Mouse (Mus musculus) stomach, embryonic 14.5 days (tissue): ENCODE measurements at regions not wholly inside any gene's neighbourhood (a gene's known extent, or its start where the extent isn't known, plus 50 kb on each side); places are given as distances from the start of the nearest gene placed in this dataset.

Experiments used
- ATAC-seq: fragments of 200-750 bp; cut with Nextera tagmentation; 2 replicates; pipeline ENCODE4 v1.8.0; 2017; ENCODE audit warnings: low read depth, moderate TSS enrichment; ENCODE audit not compliant: insufficient number of reproducible peaks, insufficient read depth, low FRiP score
- H3K27ac ChIP-seq: fragments of 300-500 bp; sonication (generic); 2 replicates; pipeline ENCODE4 v1.5.1; 2014; ENCODE audit warnings: mild to moderate bottlenecking, low read length, moderate library complexity, mixed read lengths
- H3K27me3 ChIP-seq: fragments of 300-500 bp; sonication (generic); 2 replicates; pipeline ENCODE4 v1.6.1; 2014; ENCODE audit warnings: low read length, control low read depth, mixed read lengths; ENCODE audit not compliant: control insufficient read depth, insufficient read depth
- H3K36me3 ChIP-seq: fragments of 300-500 bp; sonication (generic); 2 replicates; pipeline ENCODE4 v1.6.1; 2014; ENCODE audit warnings: mild to moderate bottlenecking, control low read depth, low read length, moderate library complexity, mixed read lengths; ENCODE audit not compliant: control insufficient read depth, insufficient read depth
- H3K4me1 ChIP-seq: fragments of 300-500 bp; sonication (generic); 2 replicates; pipeline ENCODE4 v1.6.1; 2014; ENCODE audit warnings: low read length, control low read depth, mixed read lengths; ENCODE audit not compliant: control insufficient read depth, insufficient read depth
- H3K4me2 ChIP-seq: fragments of 300-500 bp; sonication (generic); replicated peaks from 2 replicates; pipeline ENCODE4 v1.6.1; 2014; ENCODE audit warnings: low read depth, low read length, control low read depth
- H3K4me3 ChIP-seq: fragments of 300-500 bp; sonication (generic); 2 replicates; pipeline ENCODE4 v1.5.1; 2014; ENCODE audit warnings: low read depth, low read length, control low read depth
- H3K9ac ChIP-seq: fragments of 300-500 bp; sonication (generic); replicated peaks from 2 replicates; pipeline ENCODE4 v1.6.1; 2014; ENCODE audit warnings: low read depth, mild to moderate bottlenecking, control low read depth, low read length, moderate library complexity, mixed read lengths
- H3K9me3 ChIP-seq: fragments of 300-500 bp; sonication (generic); 2 replicates; pipeline ENCODE4 v1.6.1; 2016; ENCODE audit warnings: low read depth, low read length, control low read depth; ENCODE audit not compliant: control insufficient read depth
- WGBS: fragments of 180-500 bp; shearing (Covaris S2); extraction: QIAGEN DNeasy Blood & Tissue Kit; methylation state at CpG from one replicate; pipeline ENCODE4 v1.1.7; 2014; 5-methylcytosine and 5-hydroxymethylcytosine counted together

GRCm38 (mm10) chr9:87784872-87785271 lies 53.8 kb upstream of the Tbx18 start:
- ATAC-seq, result no peak

GRCm38 (mm10) chr9:87811746-87812145 lies 80.7 kb upstream of the Tbx18 start:
- no peaks in the 10 kb centered on the region for H3K27me3 ChIP-seq
- H3K9me3 ChIP-seq, result no peaks in the 10 kb centered on the region
- no peak overlapping the region for H3K27ac ChIP-seq
- H3K4me3 ChIP-seq, result no peak overlapping the region
- no peaks in the 10 kb centered on the region for H3K4me1 ChIP-seq
- H3K4me2 ChIP-seq, result no peak overlapping the region
- H3K36me3 ChIP-seq, result no peaks in the 10 kb centered on the region
- no peak for ATAC-seq
- WGBS, result 86% methylated on average over 2 of the region's 2 CpGs
- no peak overlapping the region for H3K9ac ChIP-seq

More at GRCm38 (mm10) chr9:87784872-87785271, 53.8 kb upstream of the Tbx18 start:
- Histone ChIP-seq H3K4me3 (no peak overlapping the region), H3K27ac (no peak overlapping the region), H3K9ac (no peak overlapping the region), H3K27me3 (no peaks in the 10 kb centered on the region), H3K9me3 (no peaks in the 10 kb centered on the region), H3K4me1 (no peaks in the 10 kb centered on the region), H3K36me3 (no peaks in the 10 kb centered on the region), H3K4me2 (no peak overlapping the region)
- WGBS, result 80% methylated on average over 1 of the region's 1 CpGs

- 80% methylated on average over 5 of the region's 5 CpGs for WGBS
- ATAC-seq, result no peak
- H3K27ac ChIP-seq, result no peak overlapping the region
- no peaks in the 10 kb centered on the region for H3K4me1 ChIP-seq
- H3K27me3 ChIP-seq, result no peaks in the 10 kb centered on the region
- no peak overlapping the region for H3K4me2 ChIP-seq
- H3K9ac ChIP-seq, result no peak overlapping the region
- H3K9me3 ChIP-seq, result no peaks in the 10 kb centered on the region
- no peak overlapping the region for H3K4me3 ChIP-seq
- no peaks in the 10 kb centered on the region for H3K36me3 ChIP-seq
These were observed 91.2 kb upstream of the Tbx18 start for GRCm38 (mm10) chr9:87822276-87822675.

DNA sequence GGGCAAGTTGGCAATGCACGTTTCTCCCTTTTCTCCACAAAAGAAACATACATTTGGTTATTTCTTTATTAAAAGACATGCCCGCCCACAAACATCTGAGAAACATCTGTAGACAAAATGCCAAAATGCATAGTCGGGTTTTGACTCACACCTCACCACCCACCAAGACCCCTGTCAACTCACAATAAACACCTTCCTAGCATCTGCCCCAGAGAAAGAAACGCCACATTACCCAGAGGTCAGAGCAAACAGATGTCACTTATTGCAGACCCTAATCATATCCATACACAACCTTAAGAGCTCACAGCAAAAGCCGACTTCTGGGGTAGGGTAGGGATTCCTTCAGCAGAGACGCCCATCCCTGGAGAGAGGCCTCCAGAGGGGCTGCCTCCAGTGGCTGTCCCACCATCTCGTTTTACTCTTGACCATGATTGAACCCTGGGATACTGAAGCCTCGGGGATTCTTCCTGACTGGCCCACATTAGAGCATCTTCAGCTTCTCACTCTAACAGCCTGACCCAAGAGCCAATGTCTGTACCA lies 93.7 kb upstream of the Tbx18 start:
- H3K4me2 ChIP-seq, result no peak overlapping the region
- no peaks in the 10 kb centered on the region for H3K4me1 ChIP-seq
- no peaks in the 10 kb centered on the region for H3K9me3 ChIP-seq
- H3K36me3 ChIP-seq, result no peaks in the 10 kb centered on the region
- ATAC-seq, result no peak
- no peak overlapping the region for H3K9ac ChIP-seq
- H3K27me3 ChIP-seq, result no peaks in the 10 kb centered on the region
- 69% methylated on average over 8 of the region's 8 CpGs for WGBS
- H3K27ac ChIP-seq, result no peak overlapping the region
- H3K4me3 ChIP-seq, result no peak overlapping the region

GRCm38 (mm10) chr9:87843898-87844297 lies 112.8 kb upstream of the Tbx18 start:
- Histone ChIP-seq H3K9ac (no peak overlapping the region), H3K4me1 (no peaks in the 10 kb centered on the region), H3K4me3 (no peak overlapping the region), H3K9me3 (no peaks in the 10 kb centered on the region), H3K36me3 (no peaks in the 10 kb centered on the region), H3K27ac (no peak overlapping the region), H3K4me2 (no peak overlapping the region), H3K27me3 (no peaks in the 10 kb centered on the region)
- no peak for ATAC-seq
- 55% methylated on average over 6 of the region's 6 CpGs for WGBS

- H3K36me3 ChIP-seq, result no peaks in the 10 kb centered on the region
- no peaks in the 10 kb centered on the region for H3K27me3 ChIP-seq
- no peak overlapping the region for H3K4me2 ChIP-seq
- no peaks in the 10 kb centered on the region for H3K4me1 ChIP-seq
- no peak overlapping the region for H3K9ac ChIP-seq
- WGBS, result 68% methylated on average over 2 of the region's 2 CpGs
- H3K9me3 ChIP-seq, result no peaks in the 10 kb centered on the region
- no peak overlapping the region for H3K27ac ChIP-seq
- no peak overlapping the region for H3K4me3 ChIP-seq
- no peak for ATAC-seq
These were observed 113.4 kb upstream of the Tbx18 start for GRCm38 (mm10) chr9:87844453-87844852.

DNA sequence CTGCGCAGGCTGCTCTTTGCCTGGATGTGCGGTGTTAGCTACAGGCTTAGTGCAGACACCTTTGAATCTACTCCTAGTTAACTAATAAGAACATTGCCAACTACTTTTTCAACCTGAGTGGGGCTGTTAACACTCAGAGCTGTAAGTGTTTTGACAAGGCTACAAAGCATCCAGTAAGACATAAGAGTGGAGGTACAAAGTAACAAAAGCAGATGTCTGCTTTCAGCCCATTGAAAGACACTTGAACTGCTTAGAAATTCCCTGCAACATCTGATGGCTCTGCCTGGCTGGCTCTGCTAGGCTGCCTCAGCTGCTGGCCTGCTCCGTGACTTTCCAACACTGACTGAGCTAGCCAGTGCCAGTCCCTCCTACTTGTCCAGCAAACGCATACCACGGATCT lies 117.8 kb upstream of the Tbx18 start:
- Histone ChIP-seq H3K27ac (no peak overlapping the region), H3K27me3 (no peaks in the 10 kb centered on the region), H3K9me3 (no peaks in the 10 kb centered on the region), H3K36me3 (no peaks in the 10 kb centered on the region), H3K4me1 (no peaks in the 10 kb centered on the region), H3K9ac (no peak overlapping the region), H3K4me2 (no peak overlapping the region), H3K4me3 (no peak overlapping the region)
- ATAC-seq, result no peak; the same call in 1 of the 2 replicates
- 70% methylated on average over 5 of the region's 5 CpGs for whole genome bisulfite sequencing

GRCm38 (mm10) chr9:87850133-87850532 lies 119.1 kb upstream of the Tbx18 start:
- no peak for ATAC-seq
- no peak overlapping the region for H3K27ac ChIP-seq
- H3K4me1 ChIP-seq, result no peaks in the 10 kb centered on the region
- no peak overlapping the region for H3K4me3 ChIP-seq
- H3K4me2 ChIP-seq, result no peak overlapping the region
- no peaks in the 10 kb centered on the region for H3K36me3 ChIP-seq
- H3K27me3 ChIP-seq, result no peaks in the 10 kb centered on the region
- H3K9ac ChIP-seq, result no peak overlapping the region
- no peaks in the 10 kb centered on the region for H3K9me3 ChIP-seq
- 96% methylated on average over 1 of the region's 1 CpGs for WGBS

DNA sequence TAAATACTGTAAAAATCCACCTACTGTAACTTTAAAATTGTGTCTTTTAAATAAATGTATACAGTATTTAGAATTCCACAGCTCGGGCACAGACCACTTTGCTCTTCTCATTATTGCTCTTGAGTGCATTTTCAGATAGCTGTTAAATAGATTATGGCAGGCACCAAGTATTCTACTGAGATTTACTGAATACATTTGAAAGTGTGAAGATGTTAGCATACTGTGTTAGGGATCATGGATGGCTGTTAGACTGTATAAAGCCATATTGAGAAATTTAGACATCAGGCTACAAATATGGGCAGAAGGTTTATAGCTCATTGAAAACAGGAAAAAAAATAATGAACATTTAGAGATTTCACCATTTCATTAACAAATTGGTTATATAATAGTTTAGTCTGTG lies 130.5 kb upstream of the Tbx18 start:
- H3K36me3 ChIP-seq, result no peaks in the 10 kb centered on the region
- no peaks in the 10 kb centered on the region for H3K27me3 ChIP-seq
- H3K9me3 ChIP-seq, result no peaks in the 10 kb centered on the region
- H3K27ac ChIP-seq, result no peak overlapping the region
- no peak for ATAC-seq
- no peak overlapping the region for H3K4me3 ChIP-seq
- WGBS, result 58% methylated on average over 1 of the region's 1 CpGs
- no peaks in the 10 kb centered on the region for H3K4me1 ChIP-seq
- H3K9ac ChIP-seq, result no peak overlapping the region
- H3K4me2 ChIP-seq, result no peak overlapping the region
